Mouse (Mus musculus) cerebellum, adult 2 months (tissue): ENCODE measurements around the gene Mdfi.

Experiments used
- CTCF ChIP-seq: fragments of 200-500 bp; IDR thresholded peaks from 2 replicates; pipeline ENCODE4 v1.5.1; 2011; ENCODE audit warnings: low read depth, mild to moderate bottlenecking, control low read depth, low read length, moderate library complexity, borderline replicate concordance; ENCODE audit not compliant: insufficient read depth
- POLR2A ChIP-seq: fragments of 200-500 bp; IDR thresholded peaks from 2 replicates; pipeline ENCODE4 v1.6.1; 2011; ENCODE audit warnings: low read length, control low read depth, borderline replicate concordance; ENCODE audit not compliant: insufficient read depth

- TF ChIP-seq CTCF (no peak), POLR2A (no peak)
These were observed 7.6 kb upstream of the Mdfi start for GRCm38 (mm10) chr17:47841931-47842623.
